Mouse (Mus musculus) heart, postnatal 0 days (tissue): Measurements from ENCODE around the gene Arrb1.

Experiments
- CTCF ChIP-seq: IDR thresholded peaks from 2 replicates; pipeline ENCODE4 v1.5.1; 2016; ENCODE audit warnings: antibody characterized with exemption, control low read depth, low read depth
- EP300 ChIP-seq: IDR thresholded peaks from 2 replicates; pipeline ENCODE4 v1.6.1; 2016; ENCODE audit warnings: antibody characterized with exemption, low read depth

DNA sequence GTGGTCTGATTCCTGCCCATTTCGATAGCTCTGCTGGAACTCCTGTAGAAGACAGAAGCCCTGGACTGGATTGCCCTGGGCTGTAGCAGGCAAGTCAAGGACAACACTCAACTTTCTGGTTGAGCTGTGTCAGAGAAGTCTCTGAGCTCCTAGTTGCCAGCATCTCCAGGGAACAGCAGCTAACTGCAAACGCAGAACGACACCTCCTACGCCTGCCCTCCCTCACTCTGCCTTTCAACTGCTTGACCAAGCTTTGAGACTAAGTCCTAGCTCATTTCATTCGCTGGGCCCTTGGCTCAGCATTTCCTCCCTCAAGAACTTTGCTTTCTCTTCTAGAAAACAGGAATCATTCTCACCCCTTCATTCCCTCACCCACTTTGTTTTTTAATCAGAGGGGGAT lies 5.9 kb upstream of the Arrb1 start:
- TF ChIP-seq EP300 (no peak), CTCF (no peak)
